In genomic region chr1:179628438-179629106, GRCm38 (mm10) we compare ENCODE assay signal across 17 mouse cellular contexts. TPM values are rescaled to one million over a fixed set of nuclear protein-coding genes. Genes with fewer than 3 reads are reported as not detected.
DNase-seq lines count a peak whose midpoint lies in the region; ATAC-seq and TF ChIP-seq lines count a peak whose summit lies in the region.
"Had no signal": no experiment of that assay in that cellular context is flagged by ENCODE, and none has a peak within 500 bp of the region (broad histone marks: within the 10 kb centered on the region; RNA-seq: fewer than 3 reads in every experiment).

No protein-coding gene starts in this region.

- no peaks in the 10 kb centered on the region for H3K79me2 ChIP-seq in CH12.LX (replicated peaks; ENCODE audit: control insufficient read depth, extremely low read depth, insufficient read depth, poor library complexity, severe bottlenecking)

- no peak for DNase-seq in heart, embryonic 10.5 days (ENCODE audit: low spot score)
- no peak for DNase-seq in heart, postnatal 25 days (ENCODE audit: low spot score)
- DNase-seq in CH12.LX (ENCODE audit: extremely low read depth), result peak; percentile 45
- DNase-seq in liver, postnatal 0 days, result no peak
- no peak for DNase-seq in hindbrain, embryonic 14.5 days (ENCODE audit: low spot score)
- no peak for DNase-seq in cerebellum, adult 11-12 months
- DNase-seq: cerebellum, adult 8-10 months; embryo, embryonic 11 days; forebrain, postnatal 0 days; gastrocnemius, postnatal 14 days; kidney, adult 18-20 months; thymus, adult 18-20 months had no signal

- dilution Hi-C loops in CH12.LX (cut with MboI; ENCODE audit: extremely low pct_ligation_motif_present, extremely low pct_unique_long_range_greater_than_20kb, low sequenced_read_pairs), result no loop called here

- no peak for TF ChIP-seq EP300 in CH12.LX (IDR thresholded peaks at IDR 0.05; ENCODE audit: low read length)
- TF ChIP-seq EP300 in liver, postnatal 0 days (IDR thresholded peaks at IDR 0.05; ENCODE audit: low read depth), result no peak

- no peak overlapping the region for H3K4me2 ChIP-seq in CH12.LX (ENCODE audit: insufficient read depth, low read depth, poor library complexity, severe bottlenecking)
- peak overlapping the region; percentile 24 for H3K4me2 ChIP-seq in intestine, embryonic 15.5 days (replicated peaks)
- H3K4me2 ChIP-seq in liver, postnatal 0 days (ENCODE audit: low read depth, low read length), result no peak overlapping the region
- H3K4me2 ChIP-seq in hindbrain, embryonic 14.5 days (replicated peaks), result no peak overlapping the region
- H3K4me2 ChIP-seq in midbrain, embryonic 13.5 days (replicated peaks), result no peak overlapping the region
- H3K4me2 ChIP-seq: neural tube, embryonic 12.5 days had no signal

- in situ Hi-C loops in CH12.LX (cut with MboI; ENCODE audit: low pct_ligation_motif_present, low pct_unique_long_range_greater_than_20kb, low sequenced_read_pairs), result loop anchor here (10.0 to 25.0 kb wide), 2 partner anchors 124 to 209 kb away; no protein-coding TSS in a partner anchor

- peaks cover 17% of the 10 kb centered on the region for H3K4me1 ChIP-seq in heart, embryonic 10.5 days
- peaks cover 0 to 29% of the 10 kb centered on the region in 2 experiments; a peak in 2 of 4 replicates for H3K4me1 ChIP-seq in CH12.LX (ENCODE audit: control insufficient read depth in 1 of 2, insufficient read depth in 2 of 2)
- no peaks in the 10 kb centered on the region for H3K4me1 ChIP-seq in intestine, embryonic 15.5 days (replicated peaks)
- no peaks in the 10 kb centered on the region for H3K4me1 ChIP-seq in liver, postnatal 0 days (ENCODE audit: insufficient read depth)
- no peaks in the 10 kb centered on the region for H3K4me1 ChIP-seq in hindbrain, embryonic 14.5 days (replicated peaks; ENCODE audit: control insufficient read depth, insufficient read depth, low read length)
- no peaks in the 10 kb centered on the region for H3K4me1 ChIP-seq in midbrain, embryonic 13.5 days (replicated peaks)
- H3K4me1 ChIP-seq: hindbrain, embryonic 10.5 days; neural tube, embryonic 12.5 days had no signal

- no peaks in the 10 kb centered on the region for H3K27me3 ChIP-seq in heart, embryonic 10.5 days (ENCODE audit: insufficient read depth, poor library complexity, severe bottlenecking)
- H3K27me3 ChIP-seq in CH12.LX (replicated peaks), result no peaks in the 10 kb centered on the region
- no peaks in the 10 kb centered on the region for H3K27me3 ChIP-seq in intestine, embryonic 15.5 days (replicated peaks)
- no peaks in the 10 kb centered on the region for H3K27me3 ChIP-seq in liver, postnatal 0 days (ENCODE audit: insufficient read depth, low read length)
- H3K27me3 ChIP-seq in hindbrain, embryonic 14.5 days (ENCODE audit: control insufficient read depth, insufficient read depth, low read length), result no peaks in the 10 kb centered on the region
- H3K27me3 ChIP-seq in midbrain, embryonic 13.5 days, result no peaks in the 10 kb centered on the region
- H3K27me3 ChIP-seq: neural tube, embryonic 12.5 days had no signal

- H3K36me3 ChIP-seq in heart, embryonic 10.5 days, result peaks cover 13% of the 10 kb centered on the region
- H3K36me3 ChIP-seq in CH12.LX (replicated peaks in 1 of 2; ENCODE audit: control insufficient read depth in 1 of 2, insufficient read depth in 1 of 2, low read length in 1 of 2), result peaks cover 10 to 23% of the 10 kb centered on the region in 2 experiments
- no peaks in the 10 kb centered on the region for H3K36me3 ChIP-seq in intestine, embryonic 15.5 days
- H3K36me3 ChIP-seq in liver, postnatal 0 days (replicated peaks; ENCODE audit: insufficient read depth, low read length), result peaks cover 16% of the 10 kb centered on the region; the same call in 1 of the 2 replicates
- H3K36me3 ChIP-seq in hindbrain, embryonic 14.5 days (replicated peaks; ENCODE audit: control insufficient read depth, insufficient read depth), result peaks cover 22% of the 10 kb centered on the region
- H3K36me3 ChIP-seq in midbrain, embryonic 13.5 days, result peaks cover 16% of the 10 kb centered on the region

- no peak for TF ChIP-seq RAD21 in CH12.LX (IDR thresholded peaks at IDR 0.05; ENCODE audit: low read depth, low read length)

- H3K9me3 ChIP-seq in heart, embryonic 10.5 days, result no peaks in the 10 kb centered on the region
- no peaks in the 10 kb centered on the region for H3K9me3 ChIP-seq in CH12.LX (replicated peaks; ENCODE audit: low read length)
- H3K9me3 ChIP-seq in intestine, embryonic 15.5 days, result no peaks in the 10 kb centered on the region
- H3K9me3 ChIP-seq in liver, postnatal 0 days (ENCODE audit: low read length), result no peaks in the 10 kb centered on the region
- no peaks in the 10 kb centered on the region for H3K9me3 ChIP-seq in hindbrain, embryonic 14.5 days (ENCODE audit: control insufficient read depth, low read length)
- no peaks in the 10 kb centered on the region for H3K9me3 ChIP-seq in midbrain, embryonic 13.5 days
- H3K9me3 ChIP-seq: hindbrain, embryonic 10.5 days; neural tube, embryonic 12.5 days had no signal

- peak overlapping the region; percentile 9; the same call in 1 of the 2 replicates for H3K27ac ChIP-seq in heart, embryonic 10.5 days
- H3K27ac ChIP-seq in CH12.LX (ENCODE audit: insufficient read depth, low read depth), result no peak overlapping the region
- H3K27ac ChIP-seq in intestine, embryonic 15.5 days, result peak overlapping the region; percentile 56; the same call in 1 of the 2 replicates
- no peak overlapping the region for H3K27ac ChIP-seq in liver, postnatal 0 days (ENCODE audit: low read depth)
- H3K27ac ChIP-seq in hindbrain, embryonic 14.5 days, result no peak overlapping the region
- no peak overlapping the region for H3K27ac ChIP-seq in midbrain, embryonic 13.5 days
- H3K27ac ChIP-seq: hindbrain, embryonic 10.5 days; neural tube, embryonic 12.5 days had no signal

- intact Hi-C loops in heart, postnatal 25 days (cut with DNase I), result loop anchor here (5.0 kb wide), 1 partner anchor 114 kb away; no protein-coding TSS in a partner anchor

- 0 out of 2 replicates have a peak overlapping the region, but pooled peaks have one; percentile 3 for H3K4me3 ChIP-seq in heart, embryonic 10.5 days
- no peak overlapping the region for H3K4me3 ChIP-seq in CH12.LX (replicated peaks in 1 of 3; ENCODE audit: low read depth in 2 of 3, low read length in 2 of 3, poor library complexity in 1 of 3)
- no peak overlapping the region for H3K4me3 ChIP-seq in intestine, embryonic 15.5 days (replicated peaks)
- H3K4me3 ChIP-seq in liver, postnatal 0 days (ENCODE audit: low read depth, low read length), result no peak overlapping the region
- no peak overlapping the region for H3K4me3 ChIP-seq in hindbrain, embryonic 14.5 days (replicated peaks; ENCODE audit: low read length)
- H3K4me3 ChIP-seq in midbrain, embryonic 13.5 days (replicated peaks), result no peak overlapping the region
- H3K4me3 ChIP-seq: hindbrain, embryonic 10.5 days; neural tube, embryonic 12.5 days had no signal

- WGBS in heart, embryonic 10.5 days, result 44% methylated on average over 8 of the region's 8 CpGs
- WGBS in intestine, embryonic 15.5 days, result 51% methylated on average over 8 of the region's 8 CpGs
- WGBS in liver, postnatal 0 days (ENCODE audit: insufficient replicate concordance), result 30% methylated on average over 8 of the region's 8 CpGs
- WGBS in hindbrain, embryonic 14.5 days, result 73% methylated on average over 8 of the region's 8 CpGs
- WGBS in midbrain, embryonic 13.5 days, result 77% methylated on average over 8 of the region's 8 CpGs

- no peak for TF ChIP-seq CTCF in CH12.LX (conservative IDR thresholded peaks at IDR 0.05 in 1 of 2, IDR thresholded peaks at IDR 0.05 in 1 of 2; ENCODE audit: low read depth in 2 of 2, low read length in 2 of 2)
- TF ChIP-seq CTCF in liver, postnatal 0 days (IDR thresholded peaks at IDR 0.05; ENCODE audit: low read depth), result no peak

- ATAC-seq in intestine, embryonic 15.5 days, result peak; percentile 96
- peak; percentile 62 for ATAC-seq in liver, postnatal 0 days
- ATAC-seq in hindbrain, embryonic 14.5 days (ENCODE audit: low FRiP score), result no peak
- no peak for ATAC-seq in midbrain, embryonic 13.5 days
- ATAC-seq: activated CD4-positive, CD25-positive, alpha-beta regulatory T cell, adult 4 months; forebrain, postnatal 0 days had no signal

- no peak overlapping the region for H3K9ac ChIP-seq in CH12.LX (ENCODE audit: insufficient read depth, low read depth)
- H3K9ac ChIP-seq in intestine, embryonic 15.5 days, result no peak overlapping the region
- no peak overlapping the region for H3K9ac ChIP-seq in liver, postnatal 0 days (replicated peaks)
- H3K9ac ChIP-seq in hindbrain, embryonic 14.5 days, result no peak overlapping the region
- H3K9ac ChIP-seq in midbrain, embryonic 13.5 days (replicated peaks), result no peak overlapping the region
- H3K9ac ChIP-seq: forebrain, postnatal 0 days; neural tube, embryonic 12.5 days had no signal

- TF ChIP-seq POLR2A in CH12.LX (IDR thresholded peaks at IDR 0.05; ENCODE audit: low read depth, low read length), result no peak

TF ChIP-seq in CH12.LX, 34 proteins besides CTCF, POLR2A, EP300 and RAD21:
- TF ChIP-seq USF2 (conservative IDR thresholded peaks at IDR 0.05; ENCODE audit: low read depth, low read length) (no peak), BHLHE40 (IDR thresholded peaks at IDR 0.05; ENCODE audit: low read depth, low read length) (peak; percentile 79), TCF12 (IDR thresholded peaks at IDR 0.05; ENCODE audit: low read depth, low read length) (no peak), SIN3A (IDR thresholded peaks at IDR 0.05; ENCODE audit: low read length) (no peak), MAZ (IDR thresholded peaks at IDR 0.05; ENCODE audit: low read depth, low read length) (no peak)

RNA-seq across cellular contexts. Expression of gene Sccpdh, which starts 39.4 kb away (rescaled TPM):
- polyA plus RNA-seq in heart, embryonic 10.5 days (2016; fragmentation: Nextera tagmentation; extraction: Ambion mirVana), result 84.4 and 91.4 TPM in 2 replicates
- 10 to 100 TPM; 56.1 to 61.9 TPM for total RNA-seq in heart, postnatal 25 days (2021)
- total RNA-seq in CH12.LX (2012; rRNA removed) (16.7 and 22.2 TPM in 2 replicates), CH12.LX (2014; rRNA removed) (18.9 and 21.9 TPM in 2 replicates)
- 9.5 and 10.3 TPM in 2 replicates for polyA plus RNA-seq in CH12.LX (2012; ENCODE audit: insufficient read length, low read depth)
- polyA plus RNA-seq in intestine, embryonic 15.5 days (2015; fragmentation: Nextera tagmentation; extraction: Ambion mirVana), result 45.1 and 51.8 TPM in 2 replicates
- polyA plus RNA-seq in liver, postnatal 0 days (2015; fragmentation: Nextera tagmentation; extraction: Ambion mirVana), result 9.0 and 9.9 TPM in 2 replicates
- 176 and 196 TPM in 2 replicates for polyA plus RNA-seq in hindbrain, embryonic 14.5 days (2014; fragmentation: Nextera tagmentation; extraction: Ambion mirVana)
- 114 and 126 TPM in 2 replicates for polyA plus RNA-seq in midbrain, embryonic 13.5 days (2015; fragmentation: Nextera tagmentation; extraction: Ambion mirVana)

Comparison
In these comparisons a context has a peak if more than half of its experiments do, and no peak if none do; other contexts are left out.
1. H3K27ac ChIP-seq: peak in heart, embryonic 10.5 days (single experiment) and intestine, embryonic 15.5 days (single experiment); none in CH12.LX (single experiment), liver, postnatal 0 days (single experiment), hindbrain, embryonic 14.5 days (single experiment) and midbrain, embryonic 13.5 days (single experiment).
2. ATAC-seq: peak in intestine, embryonic 15.5 days (single experiment) and liver, postnatal 0 days (single experiment); none in hindbrain, embryonic 14.5 days (single experiment) and midbrain, embryonic 13.5 days (single experiment).